Mouse (Mus musculus) embryonic fibroblast, embryonic 13.5 days (primary cell): ENCODE measurements at regions not wholly inside any gene's neighbourhood (a gene's known extent, or its start where the extent isn't known, plus 50 kb on each side); places are given as distances from the start of the nearest gene placed in this dataset.

ENCODE experiments used
- CTCF ChIP-seq: IDR thresholded peaks from 2 replicates; pipeline ENCODE4 v1.5.1; 2011; ENCODE audit warnings: mild to moderate bottlenecking, control low read depth, low read length, moderate library complexity, borderline replicate concordance; ENCODE audit not compliant: insufficient read depth
- POLR2A ChIP-seq: IDR thresholded peaks from 2 replicates; pipeline ENCODE4 v1.6.1; 2011; ENCODE audit warnings: low read depth, mild to moderate bottlenecking, control low read depth, low read length, moderate library complexity

DNA sequence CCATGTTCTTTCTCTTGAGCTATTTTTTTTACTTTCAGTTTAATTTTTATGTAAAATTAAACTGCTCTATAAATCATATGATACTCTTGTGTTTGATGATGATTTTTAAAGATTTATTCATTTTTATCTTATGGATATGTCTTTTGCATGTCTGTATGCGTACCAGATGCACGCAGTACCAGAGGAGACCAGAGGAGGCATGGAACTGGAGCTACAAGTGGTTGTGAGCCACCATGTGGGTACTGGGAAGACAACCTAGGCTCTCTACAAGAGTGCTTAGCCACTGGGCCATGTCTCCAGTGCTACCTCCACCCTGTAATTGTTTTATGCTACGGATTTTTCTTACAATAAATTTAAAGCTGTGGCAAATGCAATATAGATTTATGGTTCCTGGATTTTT, 227.8 kb downstream of the 1700129C05Rik start:
- TF ChIP-seq CTCF: no peak
- no peak for TF ChIP-seq POLR2A
